In the genomic region with DNA sequence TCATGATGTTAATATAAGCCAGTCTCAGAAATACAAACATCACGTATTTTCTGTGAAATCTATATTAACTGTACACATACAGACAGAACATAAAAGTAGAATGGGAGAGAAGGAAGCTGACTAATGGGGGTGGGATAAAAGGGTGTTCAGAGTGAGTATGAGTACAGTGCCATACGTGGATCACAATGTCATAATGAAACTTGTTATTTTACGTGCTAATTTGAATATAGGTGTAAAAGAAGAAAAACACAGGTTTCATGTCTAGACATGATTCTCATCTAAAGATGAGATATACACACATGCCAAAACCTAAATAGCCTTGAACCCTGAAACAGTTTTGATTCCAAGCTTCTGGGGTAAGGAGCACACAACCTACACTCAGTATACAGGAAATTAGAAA, we compare ENCODE assay signal across 20 mouse cellular contexts. TPM values are rescaled to one million over a fixed set of nuclear protein-coding genes. Genes with fewer than 3 reads are reported as not detected.
DNase-seq lines count a peak whose midpoint lies in the region; TF ChIP-seq lines count a peak whose summit lies in the region.
"Had no signal": no experiment of that assay in that cellular context is flagged by ENCODE, and none has a peak within 500 bp of the region (broad histone marks: within the 10 kb centered on the region; RNA-seq: fewer than 3 reads in every experiment).

No protein-coding gene starts in this region.

- DNase-seq in 3T3-L1 (ENCODE audit: low read depth, low spot score), result peak; percentile 3
- DNase-seq in CH12.LX (ENCODE audit: extremely low read depth), result peak; percentile 40
- peak; percentile 32 for DNase-seq in induced T-regulatory cell, adult 2 months (ENCODE audit: low read depth)
- DNase-seq in urinary bladder, adult 18-20 months (ENCODE audit: low spot score in 2 of 2), result no peak
- no peak for DNase-seq in gastrocnemius, postnatal 10 days
- DNase-seq: adrenal gland, adult 8-10 months; adrenal gland, postnatal 14 days; adrenal gland, postnatal 36 days; B cell, adult 2 months; cerebellum, adult 11-12 months; cerebellum, adult 2 months; cerebellum, adult 9-10 months; cerebellum, postnatal 10 days; cerebellum, postnatal 36 days; embryo, embryonic 11 days had no signal

- no peak overlapping the region for H3K27ac ChIP-seq in CH12.LX (ENCODE audit: insufficient read depth, low read depth)
- H3K27ac ChIP-seq: embryonic facial prominence, embryonic 13.5 days; embryonic facial prominence, embryonic 15.5 days; forebrain, embryonic 10.5 days; forebrain, embryonic 12.5 days had no signal

- H3K27me3 ChIP-seq in CH12.LX (replicated peaks), result no peaks in the 10 kb centered on the region
- H3K27me3 ChIP-seq: embryonic facial prominence, embryonic 13.5 days; embryonic facial prominence, embryonic 15.5 days; forebrain, embryonic 12.5 days had no signal

- TF ChIP-seq EP300 in CH12.LX (IDR thresholded peaks at IDR 0.05; ENCODE audit: low read length), result peak; percentile 92

- no peak overlapping the region for H3K4me3 ChIP-seq in CH12.LX (replicated peaks in 1 of 3; ENCODE audit: low read depth in 2 of 3, low read length in 2 of 3, poor library complexity in 1 of 3)
- H3K4me3 ChIP-seq: embryonic facial prominence, embryonic 13.5 days; embryonic facial prominence, embryonic 15.5 days; erythroblast, embryonic 14.5 days; forebrain, embryonic 10.5 days; forebrain, embryonic 12.5 days had no signal

- TF ChIP-seq RAD21 in CH12.LX (IDR thresholded peaks at IDR 0.05; ENCODE audit: low read depth, low read length), result no peak

- dilution Hi-C loops in CH12.LX (cut with MboI; ENCODE audit: extremely low pct_ligation_motif_present, extremely low pct_unique_long_range_greater_than_20kb, low sequenced_read_pairs), result no loop called here

- H3K9me3 ChIP-seq in CH12.LX (replicated peaks; ENCODE audit: low read length), result peaks cover 1% of the 10 kb centered on the region
- H3K9me3 ChIP-seq: embryonic facial prominence, embryonic 13.5 days; embryonic facial prominence, embryonic 15.5 days; forebrain, embryonic 10.5 days; forebrain, embryonic 12.5 days had no signal

- peak overlapping the region; percentile 26; the same call in 1 of the 2 replicates for H3K9ac ChIP-seq in CH12.LX (ENCODE audit: insufficient read depth, low read depth)
- H3K9ac ChIP-seq: embryonic facial prominence, embryonic 13.5 days; embryonic facial prominence, embryonic 15.5 days; forebrain, embryonic 12.5 days had no signal

- no peak for TF ChIP-seq POLR2A in CH12.LX (IDR thresholded peaks at IDR 0.05; ENCODE audit: low read depth, low read length)

- peak overlapping the region; percentile 56 for H3K4me2 ChIP-seq in CH12.LX (ENCODE audit: insufficient read depth, low read depth, poor library complexity, severe bottlenecking)
- H3K4me2 ChIP-seq: embryonic facial prominence, embryonic 13.5 days; embryonic facial prominence, embryonic 15.5 days; forebrain, embryonic 12.5 days had no signal

- in situ Hi-C loops in CH12.LX (cut with MboI; ENCODE audit: low pct_ligation_motif_present, low pct_unique_long_range_greater_than_20kb, low sequenced_read_pairs), result no loop called here

- H3K79me2 ChIP-seq in CH12.LX (replicated peaks; ENCODE audit: control insufficient read depth, extremely low read depth, insufficient read depth, poor library complexity, severe bottlenecking), result peaks cover 18% of the 10 kb centered on the region

- H3K4me1 ChIP-seq in CH12.LX (ENCODE audit: control insufficient read depth in 1 of 2, insufficient read depth in 2 of 2), result peaks cover 7 to 33% of the 10 kb centered on the region in 2 experiments; a peak in 2 of 4 replicates
- H3K4me1 ChIP-seq: embryonic facial prominence, embryonic 13.5 days; embryonic facial prominence, embryonic 15.5 days; forebrain, embryonic 10.5 days; forebrain, embryonic 12.5 days had no signal

- H3K36me3 ChIP-seq in CH12.LX (replicated peaks in 1 of 2; ENCODE audit: control insufficient read depth in 1 of 2, insufficient read depth in 1 of 2, low read length in 1 of 2), result peaks cover 0 to 2% of the 10 kb centered on the region in 2 experiments
- H3K36me3 ChIP-seq: embryonic facial prominence, embryonic 13.5 days; embryonic facial prominence, embryonic 15.5 days; forebrain, embryonic 10.5 days; forebrain, embryonic 12.5 days had no signal

- TF ChIP-seq CTCF in CH12.LX (conservative IDR thresholded peaks at IDR 0.05 in 1 of 2, IDR thresholded peaks at IDR 0.05 in 1 of 2; ENCODE audit: low read depth in 2 of 2, low read length in 2 of 2), result no peak

TF ChIP-seq in CH12.LX, 34 proteins besides CTCF, POLR2A, EP300 and RAD21:
- TF ChIP-seq NRF1 (IDR thresholded peaks at IDR 0.05; ENCODE audit: low read depth, low read length), result no peak
- TF ChIP-seq ZC3H11A (IDR thresholded peaks at IDR 0.05; ENCODE audit: low read depth, low read length), result no peak
- peak; percentile 93 for TF ChIP-seq IRF4 (IDR thresholded peaks at IDR 0.05; ENCODE audit: low read depth, low read length)
- TF ChIP-seq TBP (conservative IDR thresholded peaks at IDR 0.05; ENCODE audit: low read depth, low read length), result 0 out of 2 replicates have a peak, but pooled peaks have one; percentile 38
- TF ChIP-seq JUN (IDR thresholded peaks at IDR 0.05; ENCODE audit: insufficient read depth, low read depth, low read length), result peak; percentile 87
- peak; percentile 67 for TF ChIP-seq ETS1 (conservative IDR thresholded peaks at IDR 0.05; ENCODE audit: low read depth, low read length)
- peak; percentile 93 for TF ChIP-seq JUND (conservative IDR thresholded peaks at IDR 0.05; ENCODE audit: low read depth, low read length)
- TF ChIP-seq ELF1 (IDR thresholded peaks at IDR 0.05; ENCODE audit: low read depth, low read length), result no peak
- TF ChIP-seq NELFE (IDR thresholded peaks at IDR 0.05; ENCODE audit: low read depth, low read length), result no peak
- no peak for TF ChIP-seq E2F4 (IDR thresholded peaks at IDR 0.05; ENCODE audit: insufficient replicate concordance, low read depth, low read length)
- peak; percentile 93 for TF ChIP-seq MEF2A (IDR thresholded peaks at IDR 0.05; ENCODE audit: borderline replicate concordance, low read depth, low read length)
- TF ChIP-seq BHLHE40 (IDR thresholded peaks at IDR 0.05; ENCODE audit: low read depth, low read length), result peak; percentile 75
- peak; percentile 54; the same call in 1 of the 2 replicates for TF ChIP-seq TCF12 (IDR thresholded peaks at IDR 0.05; ENCODE audit: low read depth, low read length)
- no peak for TF ChIP-seq SMC3 (IDR thresholded peaks at IDR 0.05; ENCODE audit: low read depth, low read length)
- no peak for TF ChIP-seq HCFC1 (IDR thresholded peaks at IDR 0.05; ENCODE audit: low read depth, low read length)
- peak; percentile 45; the same call in 1 of the 2 replicates for TF ChIP-seq MYC (IDR thresholded peaks at IDR 0.05; ENCODE audit: low read depth, low read length)
- TF ChIP-seq RCOR1 (conservative IDR thresholded peaks at IDR 0.05; ENCODE audit: low read depth, low read length), result no peak

RNA-seq across cellular contexts. Expression of gene Pde3b, which starts 51.3 kb away (rescaled TPM):
- total RNA-seq in CH12.LX (2012; rRNA removed) (24.1 and 26.0 TPM in 2 replicates), CH12.LX (2014; rRNA removed) (40.0 and 40.8 TPM in 2 replicates)
- polyA plus RNA-seq in CH12.LX (2012; ENCODE audit: insufficient read length, low read depth), result 14.1 and 17.9 TPM in 2 replicates
- total RNA-seq in gastrocnemius, postnatal 10 days (2021), result 1 to 10 TPM; 7.1 to 8.6 TPM

Comparison
In these comparisons a context has a peak if more than half of its experiments do, and no peak if none do; other contexts are left out.
1. DNase-seq: peak in 3T3-L1 (single experiment), CH12.LX (single experiment) and induced T-regulatory cell, adult 2 months (single experiment); none in urinary bladder, adult 18-20 months (0 of 2) and gastrocnemius, postnatal 10 days (single experiment).